Comparison of ENCODE assay signal across 20 mouse cellular contexts in the genomic region with DNA sequence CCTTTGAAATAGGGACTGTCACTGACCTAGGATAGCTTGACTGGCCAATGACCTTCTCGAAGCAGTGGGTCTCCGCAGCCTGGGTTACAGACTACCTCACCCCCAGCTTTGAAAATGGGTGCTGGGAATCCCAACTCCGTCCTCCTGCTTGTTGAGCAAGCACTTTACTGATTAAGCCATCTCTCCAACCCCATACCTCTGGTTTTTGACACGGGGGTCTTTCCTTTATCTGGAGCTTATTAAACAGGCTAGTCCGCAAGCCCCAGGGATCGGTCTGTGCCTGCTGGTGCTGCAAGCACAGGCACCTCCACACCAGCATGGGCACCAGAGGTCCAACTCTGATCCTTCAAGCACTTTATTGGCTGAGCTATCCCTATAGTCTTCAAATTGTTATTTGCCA.
"Had no signal": no experiment of that assay in that cellular context is flagged by ENCODE, and none has a peak within 500 bp of the region (broad histone marks: within the 10 kb centered on the region; RNA-seq: fewer than 3 reads in every experiment).

No protein-coding gene starts in this region.

- H3K9me3 ChIP-seq: limb, embryonic 13.5 days; liver, embryonic 12.5 days; liver, embryonic 15.5 days; midbrain, embryonic 12.5 days; midbrain, embryonic 15.5 days had no signal

- DNase-seq: kidney, adult 18-20 months; kidney, adult 9 months; kidney, postnatal 14 days; kidney, postnatal 4 days; left cerebral cortex, postnatal 4 days; liver; right cerebral cortex, adult 18-20 months; right cerebral cortex, postnatal 14 days; right cerebral cortex, postnatal 4 days; thymus, adult 2 months; thymus, postnatal 14 days; thymus, postnatal 4 days had no signal

- H3K9ac ChIP-seq: limb, embryonic 13.5 days; liver, embryonic 12.5 days; liver, embryonic 15.5 days; midbrain, embryonic 12.5 days had no signal

- H3K27me3 ChIP-seq: limb, embryonic 13.5 days; midbrain, embryonic 12.5 days; midbrain, embryonic 15.5 days had no signal

- H3K27ac ChIP-seq: limb, embryonic 13.5 days; liver, embryonic 12.5 days; liver, embryonic 15.5 days; macrophage; midbrain, embryonic 12.5 days; midbrain, embryonic 15.5 days; stomach, postnatal 0 days had no signal

- H3K4me3 ChIP-seq: liver, embryonic 12.5 days had no signal

- ATAC-seq: intestine, embryonic 16.5 days; liver, embryonic 12.5 days; midbrain, embryonic 15.5 days had no signal

- H3K36me3 ChIP-seq: midbrain, embryonic 15.5 days had no signal
